Mouse (Mus musculus) urinary bladder, postnatal 14 days (tissue): ENCODE measurements around the gene Arhgap22.

ENCODE experiments used
- DNase-seq: peaks from one replicate; pipeline ENCODE4 v3.0.0; 2021; ENCODE audit warnings: low spot score

The Arhgap22 gene

DNA sequence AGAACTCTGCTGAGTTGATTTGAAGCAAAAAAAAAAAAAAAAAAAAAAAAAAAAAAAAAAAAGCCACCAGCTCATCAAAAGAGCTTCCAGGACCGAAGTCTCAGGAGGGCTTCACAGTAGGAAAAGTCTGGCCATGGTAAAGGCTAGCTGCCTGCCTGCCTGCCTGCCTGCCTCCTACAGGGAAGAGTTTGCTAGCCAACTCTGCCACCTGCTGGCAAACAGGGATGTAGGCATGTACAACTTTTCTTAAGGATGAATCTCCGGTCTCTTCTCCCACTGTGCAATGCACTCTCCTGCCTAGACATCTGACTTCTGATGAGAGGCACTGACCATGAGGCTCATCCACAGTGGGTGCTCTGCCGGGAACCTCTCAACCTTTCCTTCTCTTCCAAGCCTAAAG, 157.4 kb downstream of the Arhgap22 start:
- DNase-seq: peak; percentile 74

DNA sequence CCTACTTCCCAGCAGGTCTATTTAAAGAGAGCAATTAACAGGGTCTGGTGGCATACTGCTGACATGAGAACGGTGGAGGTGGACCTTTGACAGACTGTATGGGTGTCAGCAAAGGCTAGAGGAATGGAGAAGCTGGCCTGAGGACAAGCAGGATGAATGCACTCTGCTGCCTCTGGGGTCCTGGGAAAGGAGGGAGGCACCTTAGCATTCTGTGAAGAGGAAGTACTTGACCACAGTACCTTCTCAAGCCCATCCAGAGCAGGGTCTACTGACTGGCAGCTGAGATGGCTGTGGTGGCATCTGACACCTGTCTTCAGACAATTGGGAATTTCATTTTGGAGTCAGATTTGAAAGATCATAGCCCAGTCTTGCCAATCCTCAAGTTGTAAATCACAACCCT, 159.4 kb downstream of the Arhgap22 start:
- no peak for DNase-seq

DNA sequence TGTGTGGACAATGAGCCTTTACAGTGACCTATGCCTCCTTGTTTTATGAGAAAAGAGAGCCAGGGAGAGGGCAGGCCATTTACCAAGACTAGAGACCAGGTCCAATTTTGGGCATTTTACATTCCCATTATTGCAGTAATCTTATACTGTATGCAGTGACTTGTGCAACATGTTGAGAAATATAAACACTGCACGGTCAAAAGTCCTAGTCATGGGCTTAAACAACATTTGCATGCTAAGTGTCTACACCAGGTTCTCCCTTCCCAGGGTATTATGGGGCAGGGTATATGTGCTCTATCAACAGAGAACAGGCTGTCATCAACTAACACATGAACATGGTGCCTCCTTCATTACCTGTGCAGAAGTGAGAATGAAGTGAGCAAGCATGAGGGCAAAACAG, 160.3 kb downstream of the Arhgap22 start:
- no peak for DNase-seq

DNA sequence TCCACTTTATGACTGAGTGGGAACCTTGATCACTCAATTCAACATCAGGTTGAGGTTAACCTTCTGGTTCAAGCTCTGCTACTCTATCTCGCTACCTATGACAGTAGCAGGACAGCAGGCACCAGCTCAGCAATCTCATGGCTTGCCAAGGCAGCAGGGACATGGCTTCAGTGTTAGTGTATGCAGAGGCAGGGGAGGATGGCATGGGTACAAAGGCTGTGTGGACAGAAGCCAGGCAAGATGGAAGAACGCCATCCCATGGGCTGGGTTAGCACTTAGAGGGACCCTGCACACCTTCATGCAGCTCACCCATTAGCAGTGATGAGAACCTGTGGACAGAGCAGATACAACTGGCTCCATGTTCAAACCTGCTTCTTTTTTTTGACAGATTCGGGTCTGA, 163.4 kb downstream of the Arhgap22 start:
- no peak for DNase-seq

DNA sequence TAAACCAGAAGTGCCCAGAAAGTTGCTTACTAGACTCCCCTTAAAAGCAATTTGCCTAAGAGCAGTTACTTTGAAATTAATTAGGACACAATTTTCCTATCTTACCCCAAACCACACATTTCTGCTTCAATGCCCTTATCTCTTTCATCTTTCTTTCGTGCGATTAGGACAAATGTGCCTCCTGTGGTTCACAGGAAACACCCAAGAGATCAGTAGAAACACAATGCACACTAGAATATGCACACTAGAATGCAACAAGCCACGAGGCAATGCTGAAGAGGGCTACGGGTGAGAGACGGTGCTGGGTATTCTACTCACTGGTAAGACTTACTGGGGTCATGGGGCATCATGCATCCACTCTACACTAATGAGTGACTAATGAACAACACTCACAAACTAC, 164.9 kb downstream of the Arhgap22 start:
- no peak for DNase-seq

DNA sequence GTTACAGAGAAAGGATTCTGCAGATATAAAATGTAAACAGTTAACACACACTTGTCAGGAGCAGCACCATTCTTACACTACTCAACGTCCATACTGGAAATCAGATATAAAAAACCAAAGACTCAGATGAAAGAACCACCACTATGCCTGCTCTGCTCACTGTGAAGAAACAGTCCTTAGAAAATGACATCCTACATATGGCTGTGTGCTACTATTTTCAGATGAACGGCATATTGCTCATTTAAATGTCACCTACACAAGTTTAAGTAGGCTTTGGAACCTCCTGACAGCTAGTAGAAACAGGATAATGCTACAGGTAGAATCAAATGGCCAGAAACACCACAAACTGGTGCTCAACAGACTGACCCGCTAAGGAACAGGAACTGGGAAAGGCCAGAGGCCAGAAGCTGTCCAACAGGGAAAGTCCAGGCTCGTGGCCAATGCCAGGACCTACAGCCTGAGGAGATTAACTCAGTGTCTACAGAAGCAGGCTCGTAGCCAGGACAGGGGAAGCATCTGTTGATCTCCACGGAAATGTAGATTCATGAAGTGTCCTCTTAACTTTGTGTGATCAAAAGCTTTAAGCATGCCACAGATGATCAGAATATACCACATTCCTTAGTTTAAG, 167.1 kb downstream of the Arhgap22 start:
- no peak for DNase-seq

DNA sequence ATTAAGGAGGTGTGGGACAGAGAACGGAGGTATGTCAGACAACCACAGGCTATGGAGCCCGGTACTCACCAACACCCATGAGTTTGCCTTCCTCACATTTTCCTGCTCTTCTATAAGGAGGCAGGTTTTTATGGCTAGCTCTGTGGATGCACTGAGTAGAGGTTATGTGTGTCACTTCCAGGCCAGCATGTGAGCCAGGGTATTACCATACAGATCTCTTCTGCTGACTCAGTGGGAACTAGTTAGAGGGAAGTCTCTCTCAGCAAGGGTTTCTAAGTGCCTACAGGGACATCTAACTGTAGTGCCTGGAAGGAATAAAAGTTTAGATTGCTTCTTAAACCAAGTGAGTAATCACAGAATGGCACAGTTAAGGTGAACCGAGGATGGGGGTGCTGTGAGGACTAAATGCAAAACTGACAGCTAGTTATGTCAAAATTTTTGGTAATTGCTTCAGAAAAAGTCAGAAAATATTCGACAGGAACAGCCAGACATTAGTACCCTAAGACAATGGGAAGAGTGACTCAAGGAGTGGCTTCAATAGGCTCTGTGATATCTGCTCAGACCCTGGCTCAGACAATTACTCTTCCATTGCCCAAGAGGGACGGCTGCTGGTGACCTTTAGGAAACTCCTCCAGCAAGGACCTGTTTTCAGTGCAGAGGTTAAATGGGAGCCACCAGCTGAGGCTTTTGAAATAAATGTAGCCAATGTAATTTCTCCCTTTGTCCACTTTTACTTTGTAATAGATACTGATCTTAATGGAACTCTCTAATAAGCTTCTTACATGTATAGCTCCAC, 184.4 kb downstream of the Arhgap22 start:
- DNase-seq: no peak

DNA sequence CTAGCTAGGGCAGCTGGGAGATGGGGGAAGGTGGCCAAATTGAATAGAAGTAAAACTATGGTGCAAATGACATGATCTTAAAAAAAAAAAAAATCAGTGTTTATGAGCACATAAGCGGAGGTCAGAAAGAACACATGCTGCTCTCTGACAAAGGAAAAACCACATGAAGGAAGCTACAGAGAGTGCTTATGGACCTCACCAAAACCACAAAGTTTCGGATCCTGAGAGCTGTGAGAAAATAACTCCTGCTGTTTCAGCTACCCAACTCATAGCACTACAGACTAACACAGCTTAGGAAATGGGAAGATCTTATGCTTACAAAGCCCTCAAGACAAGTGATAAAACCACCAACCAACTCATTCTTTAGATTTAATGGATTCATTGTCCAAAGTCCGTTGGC, 186.2 kb downstream of the Arhgap22 start:
- DNase-seq: no peak

DNA sequence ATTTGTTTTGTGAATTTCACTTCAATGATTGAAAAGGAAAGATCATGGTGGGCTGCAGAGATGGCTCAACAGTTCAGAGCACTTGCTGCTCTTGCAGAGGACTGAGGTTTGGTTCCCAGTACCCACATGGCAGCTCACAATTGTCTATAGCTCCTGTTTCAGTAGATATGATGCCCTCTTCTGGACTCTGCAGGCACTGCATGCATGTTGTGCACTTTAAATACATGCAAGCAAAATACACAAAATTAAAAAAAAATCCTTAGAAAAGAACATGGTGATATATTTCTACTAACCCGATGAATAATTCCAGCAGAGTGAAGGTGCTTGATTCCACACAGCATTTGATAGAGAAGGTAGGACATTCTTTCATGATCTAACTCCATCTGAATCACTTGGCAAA, 188.5 kb downstream of the Arhgap22 start:
- no peak for DNase-seq

DNA sequence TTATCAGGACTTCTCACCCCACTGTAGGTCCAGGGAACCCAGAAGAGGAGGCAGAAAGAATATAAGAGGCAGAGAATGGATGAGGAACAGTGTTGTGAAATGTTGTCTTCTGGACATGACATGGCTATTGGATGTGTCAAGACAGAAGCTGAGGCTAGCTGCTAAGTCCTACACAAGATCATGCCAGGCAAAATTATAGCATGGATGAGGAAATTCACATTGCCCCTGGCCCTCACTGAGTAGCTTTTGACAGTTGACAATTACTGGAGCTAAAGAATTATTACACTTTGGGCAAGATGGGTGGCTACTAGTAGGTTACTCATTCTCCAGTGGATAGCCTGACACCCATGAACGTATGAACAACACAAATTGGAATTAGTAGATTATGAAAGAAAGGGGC, 201.9 kb downstream of the Arhgap22 start:
- no peak for DNase-seq

DNA sequence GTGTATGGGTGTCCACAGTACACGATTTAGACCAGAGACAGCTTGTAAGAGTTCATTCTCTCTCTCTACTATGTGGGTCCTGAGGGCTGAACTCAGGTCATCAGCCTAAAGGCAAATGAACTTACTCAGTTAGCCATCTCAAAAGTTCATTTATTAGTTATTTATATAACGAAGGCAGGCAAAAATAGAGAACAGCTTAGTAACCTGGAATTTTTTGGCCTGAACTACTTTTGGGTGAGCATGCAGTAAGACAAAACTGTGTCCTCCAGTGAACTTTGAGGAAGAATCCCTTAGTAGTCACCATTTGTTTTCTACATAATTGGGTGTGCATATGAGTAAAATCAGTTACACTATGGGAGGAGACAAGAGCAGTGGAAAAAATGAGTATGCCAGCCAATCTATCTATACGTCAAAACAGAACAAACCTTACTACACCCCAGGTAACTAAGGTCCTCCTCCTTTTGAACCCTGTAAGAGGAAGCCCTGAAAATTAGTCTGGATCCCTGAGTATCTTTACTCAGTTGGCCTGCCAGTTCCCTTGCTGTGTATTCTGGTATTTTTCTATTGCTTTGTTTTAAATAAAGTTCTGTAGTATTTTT, 204.6 kb downstream of the Arhgap22 start:
- no peak for DNase-seq
